Mouse (Mus musculus) liver, embryonic 14.5 days (tissue): ENCODE measurements around the gene Gm37240. TPM values are rescaled to one million over a fixed set of nuclear protein-coding genes. Genes with fewer than 3 reads are reported as not detected.
A peak's percentile ranks its signal among the peaks of the same experiment; 100 is the strongest.

Source experiments
- ATAC-seq: fragments of 200-750 bp; cut with Nextera tagmentation; 2 replicates; pipeline ENCODE4 v1.8.0; 2017; ENCODE audit warnings: moderate number of reproducible peaks, mild to moderate bottlenecking, moderate library complexity; ENCODE audit not compliant: insufficient read depth
- DNase-seq, 3 experiments: peaks; one replicate each; pipeline ENCODE4 v3.0.0-alpha.2; 2012 to 2013; ENCODE audit warnings: low read depth in 3 of 3, low spot score in 3 of 3
- H3K27ac ChIP-seq: fragments of 300-500 bp; sonication (generic); 2 replicates; pipeline ENCODE4 v1.5.1; 2014; ENCODE audit warnings: moderate library complexity, mild to moderate bottlenecking, control low read depth, inconsistent platforms
- H3K27me3 ChIP-seq: fragments of 300-500 bp; sonication (generic); 2 replicates; pipeline ENCODE4 v1.6.1; 2014; ENCODE audit warnings: mild to moderate bottlenecking, low read length, moderate library complexity; ENCODE audit not compliant: control insufficient read depth, insufficient read depth
- H3K36me3 ChIP-seq: fragments of 300-500 bp; sonication (generic); replicated peaks from 2 replicates; pipeline ENCODE4 v1.6.1; 2014; ENCODE audit warnings: low read depth; ENCODE audit not compliant: control insufficient read depth, insufficient read depth
- H3K4me1 ChIP-seq, 2 experiments: fragments of 200-500 bp in 1 of 2; fragments of 300-500 bp in 1 of 2; sonication (generic) in 1 of 2; replicated peaks; 2 replicates each; pipeline ENCODE4 v1.6.1; 2012 to 2014; ENCODE audit warnings: antibody characterized with exemption in 1 of 2, inconsistent platforms in 1 of 2, low read length in 1 of 2; ENCODE audit not compliant: control insufficient read depth in 2 of 2, insufficient read depth in 2 of 2
- H3K4me2 ChIP-seq: fragments of 300-500 bp; sonication (generic); 2 replicates; pipeline ENCODE4 v1.6.1; 2014; ENCODE audit warnings: low read depth, mild to moderate bottlenecking, control low read depth, moderate library complexity
- H3K4me3 ChIP-seq, 2 experiments: fragments of 200-500 bp in 1 of 2; fragments of 300-500 bp in 1 of 2; sonication (generic) in 1 of 2; 2 replicates each; pipeline ENCODE4 v1.5.1; 2012 to 2014; ENCODE audit warnings: low read depth in 2 of 2, low read length in 2 of 2, mild to moderate bottlenecking in 2 of 2, control low read depth in 1 of 2, inconsistent platforms in 1 of 2, moderate library complexity in 1 of 2; ENCODE audit not compliant: insufficient read depth in 1 of 2
- H3K9ac ChIP-seq: fragments of 300-500 bp; sonication (generic); replicated peaks from 2 replicates; pipeline ENCODE4 v1.6.1; 2014; ENCODE audit warnings: mild to moderate bottlenecking, control low read depth, moderate library complexity
- H3K9me3 ChIP-seq: fragments of 300-500 bp; sonication (generic); 2 replicates; pipeline ENCODE4 v1.6.1; 2016; ENCODE audit warnings: low read length, mixed read lengths; ENCODE audit not compliant: control insufficient read depth
- CTCF ChIP-seq: IDR thresholded peaks from 2 replicates; pipeline ENCODE4 v1.5.1; 2016; ENCODE audit warnings: antibody characterized with exemption, low read depth, control low read depth
- EP300 ChIP-seq: IDR thresholded peaks from 2 replicates; pipeline ENCODE4 v1.6.1; 2016; ENCODE audit warnings: antibody characterized with exemption, low read depth
- WGBS: fragments of 180-500 bp; shearing (Covaris S2); extraction: QIAGEN DNeasy Blood & Tissue Kit; methylation state at CpG from one replicate; pipeline ENCODE4 v1.1.7; 2014; ENCODE audit not compliant: insufficient replicate concordance; 5-methylcytosine and 5-hydroxymethylcytosine counted together
- polyA plus RNA-seq, 2 experiments: library from polyadenylated mRNA; depleted of rRNA in 1 of 2; stranded (reverse) in 1 of 2; unstranded in 1 of 2; fragments of >200 nt; fragmentation: Nextera tagmentation in 1 of 2; extraction: Ambion mirVana in 1 of 2; gene quantifications; 2 replicates each; pipeline versions ENCODE4 v1.2.1 to v1.2.3; 2012 to 2014

Gene Gm37240
- polyA plus RNA-seq, 2 experiments: 0.03 to 0.30 TPM

DNA sequence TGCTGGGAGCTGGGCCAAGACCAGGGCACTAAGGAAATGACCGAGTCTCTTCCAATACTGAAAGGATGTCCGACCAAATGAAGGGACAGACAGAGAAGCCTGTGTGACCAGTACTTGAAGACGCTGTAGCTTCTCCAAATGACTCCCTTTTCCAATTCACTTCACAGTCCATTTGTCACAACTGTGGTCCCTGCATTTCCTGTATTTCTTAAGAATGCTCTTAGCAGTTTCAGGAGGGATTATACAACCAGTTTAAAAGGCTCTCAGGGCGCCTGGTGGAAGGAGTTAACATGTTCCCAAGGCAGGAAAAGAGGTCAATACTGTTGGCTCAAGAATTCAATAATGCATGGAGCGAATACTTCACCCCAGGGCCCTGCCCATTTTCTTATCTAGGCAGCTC, 1414.4 kb downstream of the Gm37240 start:
- no peak for DNase-seq
- peak overlapping the region; percentile 66 for H3K9ac ChIP-seq
- peak overlapping the region; percentile 95 for H3K27ac ChIP-seq
- peak overlapping the region; percentile 87 for H3K4me2 ChIP-seq
- H3K27me3 ChIP-seq: peaks cover 3% of the 10 kb centered on the region; the same call in 1 of the 2 replicates
- WGBS: 52% methylated on average over 5 of the region's 5 CpGs
- peaks cover 62% of the 10 kb centered on the region for H3K36me3 ChIP-seq
- peak overlapping the region; percentile 22 to 38 for H3K4me3 ChIP-seq
- no peak for ATAC-seq
- H3K9me3 ChIP-seq: peaks cover 3% of the 10 kb centered on the region
- TF ChIP-seq CTCF: no peak
- no peak for TF ChIP-seq EP300
- peaks cover 83 to 88% of the 10 kb centered on the region in 2 experiments for H3K4me1 ChIP-seq

- Histone ChIP-seq H3K27ac (peak overlapping the region; percentile 95), H3K9me3 (peaks cover 3% of the 10 kb centered on the region), H3K36me3 (peaks cover 62% of the 10 kb centered on the region), H3K4me3 (peak overlapping the region; percentile 22 to 38; a peak in 3 of 4 replicates), H3K27me3 (peaks cover 2% of the 10 kb centered on the region; the same call in 1 of the 2 replicates), H3K9ac (peak overlapping the region; percentile 66), H3K4me2 (peak overlapping the region; percentile 87), H3K4me1 (peaks cover 85 to 90% of the 10 kb centered on the region in 2 experiments)
- DNase-seq: no peak
- no peak for ATAC-seq
- 62% methylated on average over 3 of the region's 3 CpGs for WGBS
- TF ChIP-seq EP300 (no peak), CTCF (no peak)
Measured at GRCm38 (mm10) chr3:84472527-84472926, 1414.8 kb downstream of the Gm37240 start.

GRCm38 (mm10) chr3:84471146-84471545, 1416.2 kb downstream of the Gm37240 start:
- peak overlapping the region; percentile 87 for H3K4me2 ChIP-seq

DNA sequence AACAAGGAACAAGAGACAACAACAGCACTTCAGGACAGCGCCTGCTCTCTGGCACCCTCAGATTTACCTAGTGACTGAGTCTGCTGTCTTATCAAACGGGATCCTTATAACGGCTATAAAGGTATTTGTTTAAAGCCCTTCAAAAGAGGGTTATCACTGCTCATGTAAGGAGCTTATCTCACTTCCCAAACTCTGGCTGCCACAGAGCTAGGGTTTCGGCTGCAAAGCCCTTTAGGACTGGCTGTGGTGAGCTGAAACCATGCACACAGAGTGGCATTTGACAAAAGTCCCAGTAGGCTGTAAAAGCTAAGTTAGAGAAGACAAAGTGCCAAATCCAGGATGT, 1419.2 kb downstream of the Gm37240 start:
- ATAC-seq: peak; percentile 11
- Histone ChIP-seq H3K27ac (peak overlapping the region; percentile 75), H3K4me1 (peaks cover 76 to 78% of the 10 kb centered on the region in 2 experiments), H3K9ac (peak overlapping the region; percentile 37; the same call in 1 of the 2 replicates), H3K4me2 (peak overlapping the region; percentile 49), H3K4me3 (peak overlapping the region in 1 of 2 experiments; percentile 30; a peak in 3 of 4 replicates), H3K9me3 (peaks cover 3% of the 10 kb centered on the region), H3K27me3 (no peaks in the 10 kb centered on the region), H3K36me3 (peaks cover 63% of the 10 kb centered on the region)
- 4% methylated on average over 4 of the region's 4 CpGs for WGBS
- DNase-seq: peak in 1 of 3 experiments; percentile 47
- peak; percentile 86 for TF ChIP-seq EP300
- no peak for TF ChIP-seq CTCF

More at GRCm38 (mm10) chr3:84471146-84471545, 1416.2 kb downstream of the Gm37240 start:
- peak overlapping the region; percentile 95 for H3K27ac ChIP-seq
- H3K36me3 ChIP-seq: peaks cover 63% of the 10 kb centered on the region
- H3K27me3 ChIP-seq: no peaks in the 10 kb centered on the region
- peaks cover 92 to 95% of the 10 kb centered on the region in 2 experiments for H3K4me1 ChIP-seq
- H3K4me3 ChIP-seq: peak overlapping the region; percentile 19 to 38
- H3K9me3 ChIP-seq: peaks cover 3% of the 10 kb centered on the region
- 12% methylated on average over 4 of the region's 4 CpGs for WGBS
- DNase-seq (peak; percentile 83 to 88 (median 83)), ATAC-seq (peak; percentile 96)
- peak overlapping the region; percentile 66 for H3K9ac ChIP-seq
- TF ChIP-seq CTCF (no peak), EP300 (peak; percentile 97)

DNA sequence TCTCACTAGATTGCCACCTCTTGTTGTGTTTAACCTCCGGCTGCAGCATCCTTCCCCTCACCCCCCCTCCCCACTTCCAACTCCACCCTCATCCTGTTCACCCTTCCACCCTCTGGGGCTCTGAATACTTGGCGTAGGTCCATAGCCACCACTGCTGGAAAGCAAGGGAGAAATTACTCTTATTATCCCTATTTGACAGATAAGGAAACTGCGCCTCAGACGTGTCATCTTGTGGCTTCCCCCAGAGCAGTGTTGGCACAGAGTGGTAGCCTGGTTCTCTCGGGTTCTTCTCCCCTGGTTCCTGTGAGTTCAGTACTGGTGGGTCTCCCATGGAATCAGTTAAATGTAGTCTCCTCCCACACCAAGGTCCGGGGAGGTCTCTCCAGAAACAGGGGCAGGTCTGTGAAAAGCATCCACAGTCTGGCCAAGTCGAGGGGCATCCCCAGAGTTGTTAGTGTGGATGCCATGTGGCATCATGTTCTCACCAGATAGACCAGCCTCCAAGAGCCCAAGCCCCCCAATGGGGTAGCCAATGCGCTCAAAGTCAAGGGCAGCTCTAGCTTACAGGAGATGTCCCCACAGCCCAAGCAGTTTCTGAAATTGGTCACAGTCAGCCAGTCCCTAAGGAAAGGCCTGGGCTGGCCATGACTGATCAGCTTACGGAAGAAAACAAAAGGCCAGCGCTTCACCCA, 1419.8 kb downstream of the Gm37240 start:
- ATAC-seq: no peak
- Histone ChIP-seq H3K27ac (peak overlapping the region; percentile 75), H3K9me3 (peaks cover 3% of the 10 kb centered on the region), H3K4me3 (peak overlapping the region in 1 of 2 experiments; percentile 30; a peak in 3 of 4 replicates), H3K4me2 (peak overlapping the region; percentile 49), H3K9ac (peak overlapping the region; percentile 16), H3K36me3 (peaks cover 61% of the 10 kb centered on the region), H3K4me1 (peaks cover 71 to 73% of the 10 kb centered on the region in 2 experiments), H3K27me3 (no peaks in the 10 kb centered on the region)
- TF ChIP-seq EP300: no peak
- no peak for TF ChIP-seq CTCF
- 27% methylated on average over 10 of the region's 10 CpGs for WGBS
- DNase-seq: no peak
